Mouse (Mus musculus) hindbrain, embryonic 15.5 days (tissue): ENCODE measurements at regions not wholly inside any gene's neighbourhood (a gene's known extent, or its start where the extent isn't known, plus 50 kb on each side); places are given as distances from the start of the nearest gene placed in this dataset.
A peak's percentile ranks its signal among the peaks of the same experiment; 100 is the strongest.

Experiments used
- ATAC-seq: fragments of 200-750 bp; cut with Nextera tagmentation; 2 replicates; pipeline ENCODE4 v1.8.0; 2017; ENCODE audit warnings: low read depth, moderate number of reproducible peaks, moderate TSS enrichment; ENCODE audit not compliant: low FRiP score
- H3K27ac ChIP-seq: fragments of 300-500 bp; sonication (generic); replicated peaks from 2 replicates; pipeline ENCODE4 v1.5.1; 2015; ENCODE audit warnings: mild to moderate bottlenecking, inconsistent platforms
- H3K27me3 ChIP-seq: fragments of 300-500 bp; sonication (generic); 2 replicates; pipeline ENCODE4 v1.6.1; 2015; ENCODE audit warnings: control low read depth, inconsistent platforms
- H3K36me3 ChIP-seq: fragments of 300-500 bp; sonication (generic); 2 replicates; pipeline ENCODE4 v1.6.1; 2015; ENCODE audit warnings: control low read depth, inconsistent platforms
- H3K4me1 ChIP-seq: fragments of 300-500 bp; sonication (generic); replicated peaks from 2 replicates; pipeline ENCODE4 v1.6.1; 2015; ENCODE audit warnings: control low read depth, inconsistent platforms
- H3K4me2 ChIP-seq: fragments of 300-500 bp; sonication (generic); 2 replicates; pipeline ENCODE4 v1.6.1; 2015; ENCODE audit warnings: moderate library complexity, mild to moderate bottlenecking, inconsistent platforms
- H3K4me3 ChIP-seq: fragments of 300-500 bp; sonication (generic); 2 replicates; pipeline ENCODE4 v1.5.1; 2015; ENCODE audit warnings: mild to moderate bottlenecking, inconsistent platforms
- H3K9ac ChIP-seq: fragments of 300-500 bp; sonication (generic); 2 replicates; pipeline ENCODE4 v1.6.1; 2015; ENCODE audit warnings: inconsistent platforms
- H3K9me3 ChIP-seq: fragments of 300-500 bp; sonication (generic); 2 replicates; pipeline ENCODE4 v1.6.1; 2016; ENCODE audit warnings: control low read depth, inconsistent platforms
- WGBS: fragments of 180-500 bp; shearing (Covaris S2); methylation state at CpG from one replicate; pipeline ENCODE4 v1.1.7; 2015; 5-methylcytosine and 5-hydroxymethylcytosine counted together

DNA sequence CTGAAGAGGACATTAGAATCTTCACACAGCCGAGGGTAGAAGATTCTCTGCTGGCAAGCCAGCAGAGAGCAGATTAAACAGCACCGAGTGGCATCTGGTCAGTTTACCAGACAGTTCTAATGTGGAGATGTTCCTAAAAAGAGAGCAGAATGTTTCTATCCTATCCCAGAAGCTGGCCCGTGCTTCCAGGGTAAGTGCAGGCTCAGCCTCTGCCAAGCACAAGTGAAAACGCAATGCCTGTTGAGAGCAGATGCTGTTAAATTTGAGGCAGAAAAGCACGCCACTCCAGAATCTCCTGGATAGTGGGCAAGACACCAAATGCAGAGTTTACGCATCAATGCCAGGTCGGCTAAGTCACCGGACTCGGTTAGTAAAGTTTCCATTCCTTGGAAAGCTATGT, 175.8 kb downstream of the Faxc start:
- 79% methylated on average over 9 of the region's 9 CpGs for WGBS
- no peaks in the 10 kb centered on the region for H3K9me3 ChIP-seq
- no peaks in the 10 kb centered on the region for H3K36me3 ChIP-seq
- H3K27ac ChIP-seq: no peak overlapping the region
- H3K4me3 ChIP-seq: no peak overlapping the region
- H3K4me2 ChIP-seq: no peak overlapping the region
- no peaks in the 10 kb centered on the region for H3K27me3 ChIP-seq
- no peak for ATAC-seq
- H3K4me1 ChIP-seq: peaks cover 15% of the 10 kb centered on the region
- H3K9ac ChIP-seq: no peak overlapping the region

DNA sequence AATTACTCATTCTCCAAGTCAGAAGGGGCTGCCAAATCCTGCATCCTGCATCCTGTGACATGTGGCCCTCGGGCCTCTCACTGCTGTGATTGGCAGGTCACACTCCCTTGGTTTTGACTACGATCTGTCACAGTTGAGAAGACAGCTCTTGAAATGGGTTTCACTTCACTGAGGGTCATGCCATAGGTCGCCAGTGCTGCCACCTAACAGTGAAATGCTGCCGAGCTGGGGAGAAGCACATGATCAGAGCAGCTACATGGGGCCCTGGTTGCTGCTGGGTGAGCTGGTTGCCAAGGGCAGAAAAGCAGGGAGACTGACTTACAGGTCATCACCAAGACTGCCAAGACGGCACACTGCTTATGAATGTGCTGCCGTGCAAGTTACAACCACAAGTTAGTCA, 178.3 kb downstream of the Faxc start:
- no peak overlapping the region for H3K4me2 ChIP-seq
- H3K9ac ChIP-seq: no peak overlapping the region
- no peaks in the 10 kb centered on the region for H3K9me3 ChIP-seq
- H3K36me3 ChIP-seq: no peaks in the 10 kb centered on the region
- no peaks in the 10 kb centered on the region for H3K27me3 ChIP-seq
- no peak overlapping the region for H3K27ac ChIP-seq
- H3K4me3 ChIP-seq: no peak overlapping the region
- WGBS: 34% methylated on average over 6 of the region's 6 CpGs
- ATAC-seq: peak; percentile 68
- peaks cover 11% of the 10 kb centered on the region for H3K4me1 ChIP-seq

DNA sequence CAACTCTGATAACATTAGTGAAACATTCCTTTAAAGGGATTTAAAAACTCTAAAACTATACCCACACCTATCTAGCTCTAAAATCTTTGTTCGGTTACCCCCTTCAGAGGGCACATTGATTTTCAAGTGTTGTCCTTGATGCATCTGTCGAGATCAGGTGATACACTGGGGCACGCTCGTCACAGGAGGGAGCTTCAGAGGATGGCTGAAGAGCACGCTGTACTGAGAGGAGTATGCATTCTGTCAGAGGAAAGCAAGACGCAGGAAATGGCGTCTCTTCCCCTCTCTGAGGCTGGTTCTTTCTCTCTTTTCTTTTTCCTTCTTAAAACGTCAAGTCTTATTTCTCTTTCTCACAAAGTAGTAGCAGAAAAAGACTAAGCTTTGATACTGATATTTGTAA, 179.3 kb downstream of the Faxc start:
- no peaks in the 10 kb centered on the region for H3K27me3 ChIP-seq
- no peak overlapping the region for H3K9ac ChIP-seq
- peaks cover 11% of the 10 kb centered on the region for H3K4me1 ChIP-seq
- H3K27ac ChIP-seq: no peak overlapping the region
- WGBS: 49% methylated on average over 8 of the region's 8 CpGs
- H3K4me2 ChIP-seq: no peak overlapping the region
- no peaks in the 10 kb centered on the region for H3K9me3 ChIP-seq
- no peak for ATAC-seq
- no peaks in the 10 kb centered on the region for H3K36me3 ChIP-seq
- H3K4me3 ChIP-seq: no peak overlapping the region

DNA sequence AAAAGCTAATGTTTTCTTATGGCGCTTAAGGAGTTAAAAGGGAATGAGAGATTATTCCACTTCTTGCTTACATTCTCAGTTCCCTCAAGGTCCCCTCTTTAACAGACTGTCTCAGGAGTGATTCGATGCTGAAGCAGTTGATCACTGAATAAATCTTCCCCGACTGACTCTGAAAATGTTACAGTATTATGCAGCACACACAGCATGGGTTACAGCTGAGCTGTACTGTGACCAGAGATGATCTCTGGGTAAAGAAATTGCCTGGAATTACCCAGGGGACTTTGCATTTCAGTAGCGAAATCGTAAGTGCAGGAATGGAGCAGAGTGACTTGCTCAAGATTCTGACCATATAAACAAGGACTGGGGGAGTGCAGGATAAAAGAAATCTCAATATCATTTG, 181.1 kb downstream of the Faxc start:
- Histone ChIP-seq H3K4me1 (peaks cover 11% of the 10 kb centered on the region), H3K4me3 (no peak overlapping the region), H3K9me3 (no peaks in the 10 kb centered on the region), H3K27ac (no peak overlapping the region), H3K4me2 (no peak overlapping the region), H3K9ac (no peak overlapping the region), H3K27me3 (no peaks in the 10 kb centered on the region), H3K36me3 (no peaks in the 10 kb centered on the region)
- no peak for ATAC-seq
- WGBS: 46% methylated on average over 5 of the region's 5 CpGs

DNA sequence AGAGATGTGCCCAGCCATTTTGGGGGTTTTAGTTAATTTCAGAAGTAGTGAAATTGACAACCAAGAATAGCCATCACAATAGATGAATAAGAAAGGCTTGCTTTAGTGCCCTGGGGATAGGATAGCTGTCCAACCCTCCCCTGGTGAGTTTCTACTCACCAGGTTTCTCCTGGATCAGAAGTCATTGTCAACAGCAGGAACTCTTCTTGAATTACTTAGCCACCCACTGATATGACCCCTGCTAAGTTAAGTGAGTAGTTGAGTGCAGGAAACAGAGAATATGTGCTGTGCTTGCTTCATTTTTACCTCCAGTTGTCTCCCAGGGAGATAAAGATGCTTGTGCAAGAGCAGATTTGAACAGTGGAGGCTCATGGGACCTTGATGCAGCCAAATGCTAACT, 183.3 kb downstream of the Faxc start:
- Histone ChIP-seq H3K9ac (no peak overlapping the region), H3K4me3 (no peak overlapping the region), H3K27ac (no peak overlapping the region), H3K4me2 (no peak overlapping the region), H3K4me1 (peaks cover 7% of the 10 kb centered on the region), H3K36me3 (no peaks in the 10 kb centered on the region), H3K27me3 (no peaks in the 10 kb centered on the region), H3K9me3 (no peaks in the 10 kb centered on the region)
- no peak for ATAC-seq

DNA sequence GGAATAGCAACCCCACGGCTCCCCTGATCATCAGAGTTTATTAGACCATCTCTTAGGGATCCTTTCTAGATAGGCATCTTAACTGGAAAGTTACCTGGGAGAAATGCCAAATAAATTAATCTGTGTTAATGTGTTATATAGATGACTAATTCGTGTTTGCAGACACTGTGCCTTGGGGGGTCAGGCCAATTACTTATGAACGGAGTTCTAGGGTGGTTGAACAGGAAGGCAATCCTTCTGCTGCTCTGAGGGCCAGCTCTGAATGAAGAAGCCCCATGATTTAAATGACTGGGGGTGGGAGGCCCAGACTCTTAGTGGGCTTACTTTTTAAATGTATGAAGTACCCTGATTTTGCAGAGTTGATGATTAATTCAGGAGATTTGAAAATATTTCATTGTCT, 188.7 kb downstream of the Faxc start:
- no peak overlapping the region for H3K4me3 ChIP-seq
- H3K27me3 ChIP-seq: no peaks in the 10 kb centered on the region
- H3K4me1 ChIP-seq: no peaks in the 10 kb centered on the region
- ATAC-seq: no peak
- no peak overlapping the region for H3K9ac ChIP-seq
- no peaks in the 10 kb centered on the region for H3K9me3 ChIP-seq
- no peak overlapping the region for H3K4me2 ChIP-seq
- no peak overlapping the region for H3K27ac ChIP-seq
- no peaks in the 10 kb centered on the region for H3K36me3 ChIP-seq
- WGBS: 47% methylated on average over 3 of the region's 3 CpGs

DNA sequence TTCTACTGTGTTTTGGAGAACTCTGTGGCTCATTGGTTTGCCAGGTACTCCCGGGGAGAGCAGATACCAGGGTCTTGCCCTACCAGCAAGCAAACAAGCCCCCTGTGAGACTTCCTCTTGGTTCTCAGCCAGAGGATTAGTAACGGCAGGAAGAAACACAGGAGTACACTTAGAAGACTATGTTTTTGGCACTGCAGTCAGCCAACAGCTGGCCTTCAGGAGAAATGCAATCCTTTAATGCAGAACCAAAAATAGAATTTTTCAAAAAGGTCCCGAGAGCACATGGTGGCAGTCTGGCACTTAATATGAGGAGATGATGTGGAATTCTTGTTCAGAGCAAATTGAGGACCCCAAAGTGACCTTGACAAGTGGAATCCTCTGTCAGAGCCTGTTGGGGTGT, 189.8 kb downstream of the Faxc start:
- H3K27me3 ChIP-seq: no peaks in the 10 kb centered on the region
- H3K4me3 ChIP-seq: no peak overlapping the region
- no peak overlapping the region for H3K4me2 ChIP-seq
- H3K9ac ChIP-seq: no peak overlapping the region
- no peaks in the 10 kb centered on the region for H3K4me1 ChIP-seq
- ATAC-seq: no peak
- H3K9me3 ChIP-seq: no peaks in the 10 kb centered on the region
- whole genome bisulfite sequencing: 52% methylated on average over 3 of the region's 3 CpGs
- no peaks in the 10 kb centered on the region for H3K36me3 ChIP-seq
- no peak overlapping the region for H3K27ac ChIP-seq

DNA sequence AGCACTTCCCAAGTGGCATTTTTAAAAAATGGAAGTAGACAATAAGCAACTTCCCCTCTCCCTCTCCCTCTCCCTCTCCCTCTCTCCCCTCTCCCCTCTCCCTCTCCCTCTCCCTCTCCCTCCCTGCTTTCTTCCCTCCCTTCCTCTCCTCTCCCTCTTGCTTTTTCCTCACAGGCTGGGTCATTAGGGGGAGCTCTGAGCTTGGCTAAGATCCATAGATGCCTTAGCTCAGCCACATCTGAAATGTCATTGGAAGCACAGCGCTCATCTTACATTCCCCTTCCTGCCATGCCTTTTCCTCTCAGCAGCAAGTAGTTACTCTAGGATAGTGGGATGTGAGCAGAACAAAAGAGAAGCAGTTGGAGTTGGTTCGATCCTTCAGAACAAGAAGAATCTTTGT, 190.3 kb downstream of the Faxc start:
- no peaks in the 10 kb centered on the region for H3K27me3 ChIP-seq
- WGBS: 66% methylated on average over 2 of the region's 2 CpGs

DNA sequence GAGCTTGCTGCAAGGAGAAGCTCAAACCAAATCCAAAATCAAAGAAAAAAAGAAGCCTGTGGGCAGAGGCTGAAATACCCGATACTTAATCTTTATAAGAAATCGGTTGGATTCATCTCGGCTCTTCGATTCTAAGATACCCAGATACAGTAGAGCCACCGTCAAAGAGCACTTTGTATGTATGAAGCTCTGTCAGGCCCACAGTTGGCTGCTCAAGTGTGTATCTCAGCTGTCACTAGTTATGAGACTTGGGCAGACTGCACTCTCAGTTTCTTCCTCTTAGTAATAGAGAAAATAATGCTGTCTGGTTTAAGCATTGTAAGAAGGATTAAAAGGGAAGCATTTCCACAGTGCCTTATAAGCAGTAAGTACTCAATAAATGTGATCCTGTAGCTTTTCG, 193.7 kb downstream of the Faxc start:
- H3K27me3 ChIP-seq: no peaks in the 10 kb centered on the region; the same call in 1 of the 2 replicates
- ATAC-seq: no peak
- no peak overlapping the region for H3K4me3 ChIP-seq
- no peaks in the 10 kb centered on the region for H3K36me3 ChIP-seq
- WGBS: 84% methylated on average over 6 of the region's 6 CpGs
- H3K4me2 ChIP-seq: no peak overlapping the region
- H3K9ac ChIP-seq: no peak overlapping the region
- no peaks in the 10 kb centered on the region for H3K9me3 ChIP-seq
- no peak overlapping the region for H3K27ac ChIP-seq
- no peaks in the 10 kb centered on the region for H3K4me1 ChIP-seq

More for the DNA sequence above, 190.3 kb downstream of the Faxc start:
- H3K4me3 ChIP-seq: no peak overlapping the region
- no peak overlapping the region for H3K4me2 ChIP-seq
- H3K9ac ChIP-seq: no peak overlapping the region
- H3K9me3 ChIP-seq: no peaks in the 10 kb centered on the region
- H3K27ac ChIP-seq: no peak overlapping the region
- no peaks in the 10 kb centered on the region for H3K36me3 ChIP-seq
- no peaks in the 10 kb centered on the region for H3K4me1 ChIP-seq
- no peak for ATAC-seq

DNA sequence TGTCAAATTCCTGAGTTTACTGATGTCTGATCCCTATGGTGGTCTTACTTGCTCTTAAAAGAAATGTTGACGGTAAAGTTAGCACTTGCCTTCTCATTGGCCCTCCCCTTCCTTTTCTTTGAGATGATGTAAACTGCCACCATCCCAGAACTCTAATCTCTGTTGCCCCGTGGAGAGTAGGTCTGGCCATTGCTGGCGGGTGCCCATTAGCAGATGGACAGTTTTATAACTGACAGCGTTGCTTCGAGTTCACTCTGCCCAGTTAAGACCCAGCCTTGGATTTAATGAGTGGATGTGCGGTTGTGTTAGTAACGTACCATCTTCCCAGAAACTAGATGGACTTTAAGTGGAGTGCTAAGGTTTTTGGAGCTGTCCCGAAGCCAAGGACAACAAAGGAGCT, 199.4 kb downstream of the Faxc start:
- Histone ChIP-seq H3K9me3 (no peaks in the 10 kb centered on the region), H3K4me2 (no peak overlapping the region), H3K27me3 (no peaks in the 10 kb centered on the region; the same call in 1 of the 2 replicates), H3K4me3 (no peak overlapping the region), H3K9ac (no peak overlapping the region), H3K27ac (no peak overlapping the region), H3K36me3 (no peaks in the 10 kb centered on the region), H3K4me1 (peaks cover 4% of the 10 kb centered on the region; the same call in 1 of the 2 replicates)
- WGBS: 83% methylated on average over 8 of the region's 8 CpGs
- ATAC-seq: no peak

DNA sequence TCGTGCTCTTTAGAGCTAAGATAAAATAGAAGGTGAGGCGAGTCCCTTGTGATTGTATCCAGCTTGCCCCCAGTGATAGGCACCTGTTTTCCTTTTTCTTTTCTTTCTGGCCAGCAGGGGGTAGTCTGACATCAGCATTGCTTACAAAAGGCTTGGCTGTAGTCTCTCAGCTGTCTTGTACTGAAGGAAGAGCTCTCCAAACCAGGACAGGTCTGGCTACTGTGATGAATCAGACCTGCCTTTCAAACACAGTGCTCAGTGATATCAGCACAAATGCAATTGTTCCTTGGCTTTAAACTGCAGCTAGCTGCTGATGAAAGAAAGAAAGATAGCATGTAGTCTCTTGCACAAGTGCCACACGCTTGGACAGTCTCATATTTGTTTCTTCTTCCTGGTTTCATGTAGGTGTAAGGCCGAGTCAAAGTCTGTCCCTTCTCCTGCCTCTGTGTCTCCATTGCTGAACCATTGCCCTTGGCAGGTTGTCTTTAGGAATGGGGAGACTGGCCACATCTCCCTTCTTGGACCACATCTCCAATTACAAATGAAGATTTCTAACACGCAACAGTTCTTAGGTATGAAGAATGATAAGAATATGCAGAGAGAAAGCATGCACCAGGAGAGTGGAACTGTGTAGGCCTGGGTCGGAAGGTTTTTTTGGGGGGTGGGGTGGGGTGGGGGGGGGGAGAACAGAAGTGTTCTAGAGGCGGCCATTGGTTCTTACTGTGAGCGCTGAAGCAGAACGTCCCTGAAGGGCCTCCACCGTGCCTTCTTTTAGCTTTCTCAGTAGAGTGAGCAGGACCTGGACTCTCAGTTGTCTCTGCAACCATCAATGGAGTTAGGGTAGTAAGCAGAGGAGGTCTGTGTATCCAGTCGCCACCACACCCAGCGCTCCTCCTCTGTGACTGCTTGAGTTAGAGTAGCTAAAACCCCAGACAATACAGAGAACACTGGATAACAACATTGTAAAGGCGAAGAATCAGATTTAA, 200.9 kb downstream of the Faxc start:
- Histone ChIP-seq H3K36me3 (no peaks in the 10 kb centered on the region), H3K9ac (no peak overlapping the region), H3K27ac (no peak overlapping the region), H3K4me3 (no peak overlapping the region), H3K9me3 (no peaks in the 10 kb centered on the region), H3K27me3 (no peaks in the 10 kb centered on the region; the same call in 1 of the 2 replicates), H3K4me1 (peaks cover 4% of the 10 kb centered on the region; the same call in 1 of the 2 replicates), H3K4me2 (no peak overlapping the region)
- ATAC-seq: peak; percentile 55; the same call in 1 of the 2 replicates
- 59% methylated on average over 13 of the region's 13 CpGs for WGBS

DNA sequence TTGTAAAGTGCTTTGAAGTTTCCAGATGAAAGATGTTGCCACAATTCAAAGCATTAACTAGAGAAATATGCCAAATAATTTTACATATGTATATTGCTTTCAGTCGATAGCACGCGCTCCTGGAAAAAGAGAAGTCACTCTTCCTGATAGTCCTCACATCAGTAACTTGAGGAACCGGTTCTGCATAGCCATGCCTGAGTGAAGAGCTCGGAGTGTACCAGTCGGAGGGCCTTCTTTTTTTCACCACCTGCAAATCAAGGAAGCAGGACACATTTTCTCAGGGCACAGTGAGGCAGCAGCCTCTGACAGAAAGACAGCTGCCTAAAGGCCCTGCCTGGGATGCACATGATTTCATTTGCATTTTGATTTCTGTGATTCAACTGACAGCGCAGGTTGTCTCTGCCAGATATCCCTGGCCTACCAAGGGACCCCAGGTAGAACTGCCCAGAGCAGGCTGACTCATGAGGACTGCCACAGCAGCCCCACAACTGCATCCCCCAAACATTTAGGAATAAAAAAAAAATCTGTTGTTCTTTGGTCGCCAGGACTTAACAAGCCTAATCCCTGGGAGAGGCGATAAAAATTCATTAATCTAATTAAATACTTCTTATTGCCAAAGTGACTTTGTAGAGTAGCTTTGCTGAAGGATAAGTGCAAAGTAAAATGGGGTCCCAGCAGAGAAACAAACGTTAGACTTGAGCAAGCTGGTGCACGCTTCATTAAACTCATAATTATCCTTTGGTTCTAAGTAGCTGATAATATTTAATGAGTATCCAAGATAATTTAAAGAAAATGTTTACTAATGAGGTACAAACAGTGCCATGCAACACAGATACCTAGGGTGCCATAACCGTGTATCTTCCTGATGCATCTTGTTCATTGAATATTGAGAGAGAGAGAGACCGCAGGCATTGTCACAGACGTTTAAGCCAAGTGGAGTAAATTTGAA, 202.7 kb downstream of the Faxc start:
- ATAC-seq: no peak
- Histone ChIP-seq H3K27me3 (no peaks in the 10 kb centered on the region; the same call in 1 of the 2 replicates), H3K9me3 (no peaks in the 10 kb centered on the region), H3K4me2 (no peak overlapping the region), H3K36me3 (no peaks in the 10 kb centered on the region), H3K4me1 (peaks cover 4% of the 10 kb centered on the region; the same call in 1 of the 2 replicates), H3K9ac (no peak overlapping the region), H3K4me3 (no peak overlapping the region), H3K27ac (no peak overlapping the region)
- WGBS: 43% methylated on average over 14 of the region's 14 CpGs
